Mouse (Mus musculus): ENCODE results near the gene Bpifa6. TPM values are rescaled to one million over a fixed set of nuclear protein-coding genes. Genes with fewer than 3 reads are reported as not detected.
A peak's percentile ranks its signal among the peaks of the same experiment; 100 is the strongest.

The Bpifa6 gene
- not detected for total RNA-seq (2021)

- DNase-seq (ENCODE audit: low spot score in 2 of 2): no peak
- intact Hi-C loops (cut with DNase I): no loop called here
These were observed at the start of gene Bpifa6 for GRCm38 (mm10) chr2:153974582-153974981. TSS of gene Bpifa6 (plus strand) at chr2:153974945.

GRCm38 (mm10) chr2:153929871-153930413, 44.8 kb upstream of the Bpifa6 start:
- DNase-seq (ENCODE audit: low spot score in 2 of 2): no peak
- intact Hi-C loops (cut with DNase I): loop anchor here (5.0 kb wide), 2 partner anchors 123 to 263 kb away; no protein-coding TSS in a partner anchor

GRCm38 (mm10) chr2:153931125-153931524, 43.6 kb upstream of the Bpifa6 start:
- DNase-seq (ENCODE audit: low spot score in 2 of 2): no peak

GRCm38 (mm10) chr2:153933311-153933710, 41.4 kb upstream of the Bpifa6 start:
- no peak for DNase-seq (ENCODE audit: low spot score in 2 of 2)
- intact Hi-C loops (cut with DNase I): loop anchor here (5.0 kb wide), 2 partner anchors 126 to 266 kb away; no protein-coding TSS in a partner anchor

More at GRCm38 (mm10) chr2:153931125-153931524, 43.6 kb upstream of the Bpifa6 start:
- intact Hi-C loops (cut with DNase I): loop anchor here (5.0 kb wide), 2 partner anchors 124 to 264 kb away; no protein-coding TSS in a partner anchor

GRCm38 (mm10) chr2:153935348-153935747, 39.4 kb upstream of the Bpifa6 start:
- intact Hi-C loops (cut with DNase I): no loop called here
- no peak for DNase-seq (ENCODE audit: low spot score in 2 of 2)

- no peak for DNase-seq (ENCODE audit: low spot score in 2 of 2)
- intact Hi-C loops (cut with DNase I): no loop called here
These were observed 36.9 kb upstream of the Bpifa6 start, which contains the start of gene Bpifb4 for GRCm38 (mm10) chr2:153937843-153938242. TSS of gene Bpifb4 (plus strand) at chr2:153938212.

GRCm38 (mm10) chr2:153943537-153943936, 31.2 kb upstream of the Bpifa6 start:
- intact Hi-C loops (cut with DNase I): no loop called here
- peak; percentile 30 to 41 for DNase-seq (ENCODE audit: low spot score in 2 of 2)

- intact Hi-C loops (cut with DNase I): no loop called here
- no peak for DNase-seq (ENCODE audit: low spot score in 2 of 2)
These were observed 30.2 kb upstream of the Bpifa6 start for GRCm38 (mm10) chr2:153944567-153944966.

- DNase-seq (ENCODE audit: low spot score in 2 of 2): peak; percentile 31 to 55
- intact Hi-C loops (cut with DNase I): no loop called here
These were observed 21.8 kb upstream of the Bpifa6 start for GRCm38 (mm10) chr2:153952897-153953296.

GRCm38 (mm10) chr2:153953836-153954235, 20.9 kb upstream of the Bpifa6 start:
- DNase-seq (ENCODE audit: low spot score in 2 of 2): no peak
- intact Hi-C loops (cut with DNase I): no loop called here

- peak; percentile 17 to 27 for DNase-seq (ENCODE audit: low spot score in 2 of 2)
- intact Hi-C loops (cut with DNase I): no loop called here
These were observed 11.9 kb upstream of the Bpifa6 start for GRCm38 (mm10) chr2:153962821-153963331.

- DNase-seq (ENCODE audit: low spot score in 2 of 2): peak in 1 of 2 experiments; percentile 25
- intact Hi-C loops (cut with DNase I): no loop called here
These were observed 11.4 kb upstream of the Bpifa6 start for GRCm38 (mm10) chr2:153963334-153963733.

GRCm38 (mm10) chr2:153970221-153970620, 4.5 kb upstream of the Bpifa6 start:
- DNase-seq (ENCODE audit: low spot score in 2 of 2): no peak
- intact Hi-C loops (cut with DNase I): no loop called here

GRCm38 (mm10) chr2:153995770-153996169, 21.0 kb downstream of the Bpifa6 start:
- peak; percentile 45 to 70 for DNase-seq (ENCODE audit: low spot score in 2 of 2)
- intact Hi-C loops (cut with DNase I): no loop called here

- no peak for DNase-seq (ENCODE audit: low spot score in 2 of 2)
- intact Hi-C loops (cut with DNase I): no loop called here
These were observed 25.8 kb downstream of the Bpifa6 start for GRCm38 (mm10) chr2:154000501-154000900.

GRCm38 (mm10) chr2:154001056-154001455, 26.3 kb downstream of the Bpifa6 start:
- no peak for DNase-seq (ENCODE audit: low spot score in 2 of 2)
- intact Hi-C loops (cut with DNase I): no loop called here

- DNase-seq (ENCODE audit: low spot score in 2 of 2): no peak
- intact Hi-C loops (cut with DNase I): no loop called here
These were observed 29.7 kb downstream of the Bpifa6 start for GRCm38 (mm10) chr2:154004456-154004855.

- intact Hi-C loops (cut with DNase I): no loop called here
- no peak for DNase-seq (ENCODE audit: low spot score in 2 of 2)
These were observed 30.3 kb downstream of the Bpifa6 start for GRCm38 (mm10) chr2:154005094-154005493.

- intact Hi-C loops (cut with DNase I): no loop called here
These were observed 31.0 kb downstream of the Bpifa6 start for GRCm38 (mm10) chr2:154005734-154006133.

GRCm38 (mm10) chr2:154006331-154006730, 31.6 kb downstream of the Bpifa6 start:
- intact Hi-C loops (cut with DNase I): no loop called here
- DNase-seq (ENCODE audit: low spot score in 2 of 2): no peak

More at GRCm38 (mm10) chr2:154005734-154006133, 31.0 kb downstream of the Bpifa6 start:
- no peak for DNase-seq (ENCODE audit: low spot score in 2 of 2)

- DNase-seq (ENCODE audit: low spot score in 2 of 2): no peak
- intact Hi-C loops (cut with DNase I): no loop called here
These were observed 32.6 kb downstream of the Bpifa6 start for GRCm38 (mm10) chr2:154007381-154007780.

All from left cerebral cortex, postnatal 36 days (tissue).